Mouse (Mus musculus): ENCODE data around the gene Unc5cl. TPM values are rescaled to one million over a fixed set of nuclear protein-coding genes. Genes with fewer than 3 reads are reported as not detected.

The Unc5cl gene
- 0.26 and 0.58 TPM in 2 replicates for polyA plus RNA-seq (2012; rRNA removed)

DNA sequence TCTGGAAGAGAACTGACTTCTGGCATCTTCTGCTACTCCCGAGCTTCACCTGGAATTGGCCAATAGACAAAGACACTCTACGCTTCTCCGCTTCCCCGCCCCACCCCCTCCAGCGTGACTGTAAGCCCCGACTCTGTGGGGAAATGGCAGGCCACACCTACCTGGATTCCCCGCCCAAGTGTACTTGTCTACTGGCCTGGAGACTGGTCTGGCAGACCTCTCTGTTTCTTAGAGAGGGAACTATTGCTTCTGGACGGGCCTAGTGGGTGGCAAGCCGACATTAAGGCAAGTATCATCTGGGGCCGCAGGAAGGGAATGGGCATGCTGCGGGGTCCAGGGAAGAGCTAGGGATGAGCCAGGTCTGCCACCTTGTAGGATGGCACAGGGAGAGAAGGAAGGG, at the start of gene Unc5cl:
Gene Unc5cl, plus strand, starts transcription at position 214 of the 400 bp plus-strand sequence.
- Histone ChIP-seq H3K4me3 (ENCODE audit: insufficient read depth, low read depth, low read length) (no peak within 1 kb of the TSS), H3K27me3 (replicated peaks; ENCODE audit: control insufficient read depth, insufficient read depth, low read length) (no peaks in the 10 kb centered on the region), H3K36me3 (ENCODE audit: control insufficient read depth, insufficient read depth, low read length) (no peaks in the 10 kb centered on the region), H3K27ac (ENCODE audit: insufficient read depth, low read depth, low read length) (no peak within 1 kb of the TSS), H3K4me1 (ENCODE audit: control insufficient read depth, insufficient read depth, low read length) (no peaks in the 10 kb centered on the region)
- DNase-seq, result no peak
- no peak for TF ChIP-seq POLR2A (IDR thresholded peaks at IDR 0.05; ENCODE audit: low read depth, low read length)
- no peak for TF ChIP-seq CTCF (conservative IDR thresholded peaks at IDR 0.05; ENCODE audit: insufficient read depth, insufficient read length, low read depth, low read length)
- WGBS, result 64% methylated on average over 11 of the region's 11 CpGs

DNA sequence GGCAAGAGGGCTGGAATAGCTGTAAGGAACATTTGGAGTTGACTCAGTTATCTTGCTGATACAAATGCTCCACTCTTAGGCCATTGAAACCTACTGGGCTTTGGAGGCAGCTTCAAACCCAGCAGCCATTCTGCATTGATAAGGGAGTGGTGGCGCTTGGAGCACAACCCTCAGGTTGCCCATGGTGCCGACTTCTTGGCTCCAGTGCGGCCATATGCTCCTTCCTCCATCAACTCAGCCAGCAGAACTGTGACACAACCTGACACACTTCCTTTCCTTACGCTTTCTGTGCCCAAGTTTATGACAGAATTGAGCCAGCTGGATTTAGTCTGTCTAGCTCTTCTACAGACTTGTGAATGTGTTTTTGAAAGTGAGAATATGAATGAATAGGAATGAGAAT, 47.5 kb upstream of the Unc5cl start:
- Histone ChIP-seq H3K27ac (ENCODE audit: insufficient read depth, low read depth, low read length) (no peak overlapping the region), H3K27me3 (replicated peaks; ENCODE audit: control insufficient read depth, insufficient read depth, low read length) (no peaks in the 10 kb centered on the region), H3K4me1 (ENCODE audit: control insufficient read depth, insufficient read depth, low read length) (peaks cover 7% of the 10 kb centered on the region; the same call in 1 of the 2 replicates), H3K36me3 (ENCODE audit: control insufficient read depth, insufficient read depth, low read length) (no peaks in the 10 kb centered on the region), H3K4me3 (ENCODE audit: insufficient read depth, low read depth, low read length) (no peak overlapping the region)
- TF ChIP-seq POLR2A (IDR thresholded peaks at IDR 0.05; ENCODE audit: low read depth, low read length) (no peak), CTCF (conservative IDR thresholded peaks at IDR 0.05; ENCODE audit: insufficient read depth, insufficient read length, low read depth, low read length) (no peak)
- WGBS, result 83% methylated on average over 4 of the region's 4 CpGs
- no peak for DNase-seq

GRCm38 (mm10) chr17:48407910-48408525, 46.7 kb upstream of the Unc5cl start:
- peak; percentile 54 for DNase-seq
- TF ChIP-seq POLR2A (IDR thresholded peaks at IDR 0.05; ENCODE audit: low read depth, low read length) (no peak), CTCF (conservative IDR thresholded peaks at IDR 0.05; ENCODE audit: insufficient read depth, insufficient read length, low read depth, low read length) (no peak)
- Histone ChIP-seq H3K4me3 (ENCODE audit: insufficient read depth, low read depth, low read length) (peak overlapping the region; percentile 86), H3K27me3 (replicated peaks; ENCODE audit: control insufficient read depth, insufficient read depth, low read length) (no peaks in the 10 kb centered on the region), H3K4me1 (ENCODE audit: control insufficient read depth, insufficient read depth, low read length) (peaks cover 7% of the 10 kb centered on the region; the same call in 1 of the 2 replicates), H3K36me3 (ENCODE audit: control insufficient read depth, insufficient read depth, low read length) (no peaks in the 10 kb centered on the region), H3K27ac (ENCODE audit: insufficient read depth, low read depth, low read length) (peak overlapping the region; percentile 98)
- WGBS, result 8% methylated on average over 8 of the region's 8 CpGs

- under 1% methylated on average over 47 of the region's 47 CpGs for WGBS
- peak; percentile 81 for DNase-seq
Observed at GRCm38 (mm10) chr17:48408526-48409291, 46.0 kb upstream of the Unc5cl start.

DNA sequence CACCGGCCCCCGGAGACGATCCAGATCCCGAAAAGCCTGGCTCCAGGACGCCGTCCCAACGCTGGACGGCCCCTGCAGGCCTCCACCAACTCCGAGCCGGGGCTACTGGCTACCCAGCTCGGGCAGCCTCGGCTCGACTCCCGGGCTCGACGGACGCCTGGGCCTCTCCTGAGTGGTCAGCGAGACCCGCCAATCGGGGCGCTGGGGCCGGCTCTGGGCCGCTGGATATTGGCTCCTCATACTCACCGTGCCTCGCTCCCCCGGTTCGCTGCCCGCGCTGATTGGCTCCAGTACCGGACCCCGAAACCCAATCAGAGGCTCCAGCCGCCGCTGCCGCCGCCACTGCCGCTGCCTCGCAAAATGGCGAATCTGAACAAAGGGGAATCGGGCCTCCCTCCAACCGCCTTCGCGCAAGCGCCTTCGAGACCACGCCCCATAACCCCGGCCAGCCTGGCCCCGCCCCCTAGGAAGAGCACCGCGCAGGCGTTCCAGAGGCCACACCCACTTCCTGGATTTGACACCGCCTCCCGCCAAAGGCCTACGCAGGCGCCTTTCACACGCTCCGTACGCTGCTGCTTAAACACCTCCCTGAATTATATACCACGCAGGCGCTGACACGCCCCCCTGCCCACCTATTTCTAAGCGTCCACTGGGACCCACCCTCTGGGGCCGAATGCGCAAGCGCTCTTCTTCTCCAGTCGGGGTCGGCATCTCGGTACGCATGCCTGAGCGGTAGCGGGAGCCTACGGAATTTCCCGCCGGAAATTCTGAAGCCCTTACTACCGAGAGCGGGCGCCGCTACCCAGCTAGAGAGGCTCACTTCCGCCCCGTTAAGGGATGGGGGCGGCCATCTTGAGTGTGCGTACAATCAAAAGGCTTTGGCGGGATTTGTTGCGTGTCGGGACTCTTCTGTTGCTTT, 45.1 kb upstream of the Unc5cl start, which contains the start of the genes Nfya and Oard1:
Gene Nfya, minus strand, starts transcription at position 527 of the 919 bp plus-strand sequence.
Gene Oard1, plus strand, starts transcription at position 635 of the 919 bp plus-strand sequence.
- under 1% methylated on average over 84 of the region's 84 CpGs for WGBS
- peak within 1 kb of the TSS; percentile 98 for H3K27ac ChIP-seq (ENCODE audit: insufficient read depth, low read depth, low read length)
- H3K27me3 ChIP-seq (replicated peaks; ENCODE audit: control insufficient read depth, insufficient read depth, low read length), result no peaks in the 10 kb centered on the region
- peak; percentile 100 for DNase-seq
- TF ChIP-seq CTCF (conservative IDR thresholded peaks at IDR 0.05; ENCODE audit: insufficient read depth, insufficient read length, low read depth, low read length) (no peak), POLR2A (IDR thresholded peaks at IDR 0.05; ENCODE audit: low read depth, low read length) (peak; percentile 51)
- H3K36me3 ChIP-seq (ENCODE audit: control insufficient read depth, insufficient read depth, low read length), result peaks cover 1% of the 10 kb centered on the region; the same call in 1 of the 2 replicates
- peak within 1 kb of the TSS; percentile 86 for H3K4me3 ChIP-seq (ENCODE audit: insufficient read depth, low read depth, low read length)
- peaks cover 3% of the 10 kb centered on the region; the same call in 1 of the 2 replicates for H3K4me1 ChIP-seq (ENCODE audit: control insufficient read depth, insufficient read depth, low read length)

More at GRCm38 (mm10) chr17:48408526-48409291, 46.0 kb upstream of the Unc5cl start:
- Histone ChIP-seq H3K36me3 (ENCODE audit: control insufficient read depth, insufficient read depth, low read length) (no peaks in the 10 kb centered on the region; the same call in 1 of the 2 replicates), H3K4me1 (ENCODE audit: control insufficient read depth, insufficient read depth, low read length) (peaks cover 7% of the 10 kb centered on the region; the same call in 1 of the 2 replicates), H3K27ac (ENCODE audit: insufficient read depth, low read depth, low read length) (peak overlapping the region; percentile 98), H3K27me3 (replicated peaks; ENCODE audit: control insufficient read depth, insufficient read depth, low read length) (no peaks in the 10 kb centered on the region), H3K4me3 (ENCODE audit: insufficient read depth, low read depth, low read length) (peak overlapping the region; percentile 86)
- TF ChIP-seq CTCF (conservative IDR thresholded peaks at IDR 0.05; ENCODE audit: insufficient read depth, insufficient read length, low read depth, low read length) (no peak), POLR2A (IDR thresholded peaks at IDR 0.05; ENCODE audit: low read depth, low read length) (no peak)

DNA sequence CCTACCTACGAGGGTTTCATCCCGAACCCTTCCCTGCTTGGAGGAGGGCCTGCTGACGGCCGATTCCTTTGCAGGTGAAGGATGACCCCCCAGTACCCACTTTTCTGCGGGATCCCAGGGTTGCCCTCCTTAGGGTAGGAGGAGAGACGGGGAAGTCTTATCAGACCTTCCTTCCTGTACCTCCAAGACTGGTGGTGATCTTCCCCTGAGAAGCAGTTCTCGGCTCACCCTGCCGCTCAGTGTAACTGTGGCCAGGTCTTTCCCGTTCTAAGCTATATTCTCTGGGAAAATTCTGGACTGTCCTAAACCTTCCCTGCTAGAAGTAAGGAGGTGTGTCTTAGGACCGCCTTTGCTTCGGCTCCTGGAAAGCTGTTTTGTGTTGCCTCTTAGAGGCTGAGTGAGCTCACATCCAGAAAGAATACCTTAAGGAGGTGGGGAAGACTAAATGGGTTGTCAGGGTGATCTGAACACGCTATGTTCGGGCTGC, 44.4 kb upstream of the Unc5cl start:
- peak overlapping the region; percentile 78 for H3K4me3 ChIP-seq (ENCODE audit: insufficient read depth, low read depth, low read length)
- peak overlapping the region; percentile 85 for H3K27ac ChIP-seq (ENCODE audit: insufficient read depth, low read depth, low read length)
- DNase-seq, result no peak
- under 1% methylated on average over 13 of the region's 13 CpGs for WGBS
- H3K27me3 ChIP-seq (replicated peaks; ENCODE audit: control insufficient read depth, insufficient read depth, low read length), result no peaks in the 10 kb centered on the region
- H3K4me1 ChIP-seq (ENCODE audit: control insufficient read depth, insufficient read depth, low read length), result peaks cover 3% of the 10 kb centered on the region; the same call in 1 of the 2 replicates
- TF ChIP-seq CTCF (conservative IDR thresholded peaks at IDR 0.05; ENCODE audit: insufficient read depth, insufficient read length, low read depth, low read length) (no peak), POLR2A (IDR thresholded peaks at IDR 0.05; ENCODE audit: low read depth, low read length) (no peak)
- peaks cover 1% of the 10 kb centered on the region; the same call in 1 of the 2 replicates for H3K36me3 ChIP-seq (ENCODE audit: control insufficient read depth, insufficient read depth, low read length)

Data from kidney, adult 2 months (tissue).